Mouse (Mus musculus) retina, postnatal 1 day (tissue): ENCODE data around the gene Zfp334.
A peak's percentile ranks its signal among the peaks of the same experiment; 100 is the strongest.

ENCODE experiments used
- DNase-seq: peaks from one replicate; pipeline ENCODE4 v3.0.0-alpha.2; 2012

The Zfp334 gene

DNA sequence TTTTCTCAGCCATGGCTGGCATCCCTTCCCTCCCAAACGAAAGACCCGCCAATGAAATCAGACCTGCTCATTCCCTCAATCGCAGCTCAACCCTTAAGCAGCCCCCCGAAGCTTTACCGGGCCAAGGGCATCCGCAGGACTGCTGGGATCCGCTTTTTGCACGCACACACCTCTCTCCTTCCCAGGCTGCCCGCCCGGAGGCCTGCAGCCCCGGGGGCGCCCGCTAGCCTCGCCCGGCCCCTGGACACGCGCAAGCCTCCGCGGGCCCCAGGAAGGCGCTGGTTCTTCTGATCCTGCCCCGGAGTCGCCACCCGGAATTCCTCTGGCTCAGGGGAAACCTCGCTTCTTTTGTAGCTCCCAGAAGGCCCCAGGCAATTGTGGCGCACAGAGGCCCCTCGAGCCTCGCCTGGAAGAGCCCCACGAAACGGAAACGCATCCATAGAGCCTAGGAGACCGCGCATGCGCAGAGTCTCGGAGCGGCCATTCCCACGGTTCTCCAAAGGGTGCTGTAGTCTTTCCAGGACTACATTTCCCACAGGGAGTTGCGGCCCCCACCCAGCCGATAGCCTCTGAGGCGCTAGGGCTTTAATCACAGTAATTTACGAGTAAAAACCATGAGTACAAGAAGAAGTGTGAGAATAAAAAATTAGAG, at the start of gene Zfp334:
TSS of gene Zfp334 (minus strand) at position 416 of the 652 bp plus-strand sequence.
- DNase-seq = peak; percentile 97

DNA sequence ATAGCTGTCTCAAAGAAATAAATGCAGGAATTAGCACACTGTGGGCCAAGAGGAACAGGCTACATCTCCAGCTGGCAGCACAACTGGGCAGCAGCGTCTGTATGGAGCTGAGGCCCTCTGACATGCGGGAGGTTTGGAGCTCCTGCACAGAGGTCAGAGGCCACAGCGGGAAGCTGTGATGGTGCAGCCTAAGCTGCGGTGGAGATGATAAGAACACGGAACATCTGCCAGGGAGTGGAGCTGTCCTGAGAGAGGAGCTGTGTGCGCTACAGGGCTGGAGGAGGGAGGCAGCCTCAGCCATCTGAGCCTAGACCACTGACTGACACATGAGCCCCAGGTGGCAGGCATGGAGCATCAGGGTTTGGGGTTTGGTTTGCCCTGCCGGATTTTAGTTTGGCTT, 40.6 kb upstream of the Zfp334 start:
- DNase-seq = no peak

DNA sequence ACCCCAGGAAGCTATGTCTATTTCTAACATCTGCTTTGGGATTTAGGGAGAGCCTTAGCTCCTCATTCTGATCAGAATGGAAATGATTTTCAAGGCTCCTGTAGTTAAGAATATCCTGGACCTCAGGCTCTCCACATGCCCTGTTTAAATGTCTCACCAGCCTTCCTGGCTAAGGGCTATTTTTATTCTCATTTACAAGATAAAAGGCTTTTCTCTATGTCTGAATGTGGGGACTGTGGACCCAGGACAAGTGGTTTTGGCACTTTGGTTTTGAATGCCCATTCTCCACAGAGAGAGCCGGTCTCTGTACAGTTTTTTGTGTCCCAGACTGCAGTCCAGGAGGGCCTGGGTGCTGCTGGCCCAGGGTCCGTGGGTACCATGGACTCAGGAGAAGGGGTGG, 32.1 kb upstream of the Zfp334 start:
- no peak for DNase-seq

DNA sequence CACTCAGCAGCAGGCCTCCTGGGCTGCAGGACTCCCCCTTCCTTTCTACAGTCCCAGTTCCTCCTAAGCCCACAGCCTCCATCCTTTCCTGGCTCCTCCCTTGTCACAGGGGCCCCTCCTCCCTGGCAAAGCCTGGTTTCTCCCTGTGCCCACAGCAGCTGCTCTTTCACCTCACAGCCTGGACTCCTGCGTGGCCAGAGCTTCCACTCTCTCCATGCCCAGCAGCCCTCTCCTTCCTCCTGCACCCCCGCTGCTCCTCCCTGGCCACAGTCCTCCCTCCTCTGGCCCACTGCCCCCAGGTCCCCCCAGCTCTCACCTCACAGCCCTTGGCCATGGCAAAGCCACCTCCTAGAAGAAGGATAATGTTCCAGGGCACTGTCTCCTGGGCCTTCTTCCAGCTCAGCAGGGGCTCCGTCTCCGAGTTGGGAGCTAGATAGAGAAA, 31.6 kb upstream of the Zfp334 start:
- peak; percentile 30 for DNase-seq

DNA sequence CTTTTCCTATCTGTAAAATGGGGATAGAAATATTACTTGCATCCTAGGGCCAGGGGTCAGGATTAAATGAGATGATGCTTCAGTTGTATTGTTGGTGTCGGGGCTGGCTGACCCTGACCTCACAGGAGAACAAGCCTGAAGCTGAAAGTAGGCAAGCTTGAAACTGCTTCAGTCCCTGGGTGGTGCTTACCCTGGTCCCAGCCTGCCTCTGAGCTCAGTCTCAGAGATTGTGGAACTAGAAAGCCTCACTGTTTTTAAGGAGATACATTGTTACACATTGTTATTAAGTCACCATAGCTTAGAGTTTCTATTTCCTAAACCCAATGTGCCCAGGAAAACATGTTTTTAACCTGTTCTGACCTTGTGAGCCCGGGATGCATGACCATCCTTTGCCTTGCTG, 30.5 kb upstream of the Zfp334 start:
- DNase-seq = no peak

DNA sequence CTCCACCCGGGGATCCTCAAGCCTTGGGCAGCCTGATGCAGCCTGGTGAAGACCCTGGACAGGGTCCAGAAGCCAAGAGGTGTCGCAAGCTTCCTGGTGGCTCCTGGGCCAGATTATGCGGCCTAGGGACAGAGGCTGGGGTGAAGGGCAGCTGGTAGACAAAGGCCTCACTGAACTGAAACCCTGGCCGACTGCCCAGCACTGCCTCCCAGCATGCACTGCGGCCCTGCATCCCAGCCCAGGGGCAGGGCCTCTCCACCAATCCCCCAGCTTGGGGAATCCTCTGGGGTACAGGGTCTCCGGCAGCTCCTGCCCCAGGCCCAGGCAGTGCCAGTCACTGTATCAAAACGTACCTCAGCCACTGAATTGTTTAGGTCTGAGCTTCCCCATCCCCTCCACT, 29.2 kb upstream of the Zfp334 start:
- peak; percentile 88 for DNase-seq

DNA sequence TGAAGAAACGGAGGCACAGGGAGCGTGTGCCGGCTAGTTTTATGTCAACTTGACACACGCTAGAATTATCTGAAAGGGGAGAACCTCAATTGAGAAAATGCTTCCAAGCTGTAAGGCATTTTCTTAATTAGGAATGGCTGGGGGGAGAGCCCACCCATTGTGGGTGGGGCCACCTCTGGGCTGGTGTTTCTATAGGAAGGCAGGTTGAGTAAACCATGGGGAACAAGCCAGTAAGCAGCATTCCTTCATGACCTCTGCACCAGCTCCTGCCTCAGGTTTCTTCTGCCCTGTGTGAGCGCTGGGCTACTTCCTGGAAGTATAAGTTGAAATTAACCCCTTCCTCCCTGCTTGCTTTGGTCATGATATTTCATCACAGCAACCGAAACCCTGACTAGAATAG, 27.7 kb upstream of the Zfp334 start:
- DNase-seq = no peak

DNA sequence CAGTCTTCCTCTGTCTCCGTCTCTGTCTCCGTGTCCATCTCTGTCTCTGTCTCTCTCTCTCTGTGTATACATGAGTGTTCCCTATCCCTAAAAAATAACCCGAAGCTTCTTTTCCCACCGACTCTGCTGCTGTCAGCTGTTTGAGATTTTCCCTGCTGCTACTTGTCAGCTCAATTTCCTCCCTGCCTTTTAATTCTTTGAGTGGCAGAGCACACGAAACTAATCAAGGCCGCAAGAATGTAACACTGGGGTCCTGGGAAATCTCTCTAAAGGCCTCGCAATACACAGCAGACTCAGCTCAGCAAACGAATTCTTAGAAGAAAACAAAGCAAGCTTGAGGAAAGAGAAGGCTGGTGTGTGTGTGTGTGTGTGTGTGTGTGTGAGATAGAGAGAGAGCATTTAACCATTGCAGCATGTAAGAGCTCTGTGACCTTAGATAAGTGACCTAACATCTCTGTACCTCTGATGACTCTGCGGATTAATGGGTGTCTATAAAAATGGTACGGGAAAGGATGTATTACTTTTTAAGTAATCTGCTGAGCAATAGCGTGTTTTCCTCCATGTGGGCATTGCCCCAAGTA, 27.2 kb upstream of the Zfp334 start:
- DNase-seq = no peak

DNA sequence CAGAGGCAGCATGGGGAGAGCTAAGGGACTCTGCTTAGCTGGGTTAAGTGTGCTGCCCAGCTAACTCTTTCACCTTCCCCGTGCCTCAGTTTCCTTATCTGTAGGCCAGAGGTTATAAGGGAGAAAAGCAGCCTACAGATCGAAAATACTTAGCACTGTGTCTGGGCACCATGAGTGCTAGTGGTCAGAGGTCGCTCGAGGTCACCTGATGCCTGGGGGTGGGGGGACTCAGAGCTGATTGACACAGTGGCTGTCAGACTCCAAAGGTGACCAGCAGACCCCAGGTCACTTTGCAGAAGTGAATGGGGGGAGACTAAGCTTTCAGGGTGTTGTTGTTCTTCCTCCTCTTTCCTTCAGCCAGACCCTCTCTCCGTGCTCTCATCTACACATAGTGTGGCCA, 26.3 kb upstream of the Zfp334 start:
- DNase-seq = no peak

DNA sequence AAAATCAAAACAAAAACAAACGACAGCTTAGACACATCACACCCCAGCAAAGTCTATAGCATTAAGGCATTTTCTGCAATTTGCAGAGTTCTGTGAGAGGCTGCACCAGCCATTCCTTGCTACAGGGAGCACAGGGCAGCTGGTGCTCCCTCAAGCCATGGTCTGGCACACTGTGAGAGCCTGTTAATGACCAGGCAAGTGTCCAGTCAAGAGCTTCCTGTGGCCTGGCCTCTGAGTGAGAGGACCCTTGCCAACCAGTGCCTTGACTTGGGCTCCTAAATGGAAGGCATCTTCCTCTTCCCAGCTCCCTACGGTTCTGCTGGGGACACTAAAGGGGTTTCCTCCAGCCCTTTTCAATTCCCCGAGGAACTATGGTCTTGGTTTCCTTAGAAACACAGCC, 25.8 kb upstream of the Zfp334 start:
- no peak for DNase-seq

DNA sequence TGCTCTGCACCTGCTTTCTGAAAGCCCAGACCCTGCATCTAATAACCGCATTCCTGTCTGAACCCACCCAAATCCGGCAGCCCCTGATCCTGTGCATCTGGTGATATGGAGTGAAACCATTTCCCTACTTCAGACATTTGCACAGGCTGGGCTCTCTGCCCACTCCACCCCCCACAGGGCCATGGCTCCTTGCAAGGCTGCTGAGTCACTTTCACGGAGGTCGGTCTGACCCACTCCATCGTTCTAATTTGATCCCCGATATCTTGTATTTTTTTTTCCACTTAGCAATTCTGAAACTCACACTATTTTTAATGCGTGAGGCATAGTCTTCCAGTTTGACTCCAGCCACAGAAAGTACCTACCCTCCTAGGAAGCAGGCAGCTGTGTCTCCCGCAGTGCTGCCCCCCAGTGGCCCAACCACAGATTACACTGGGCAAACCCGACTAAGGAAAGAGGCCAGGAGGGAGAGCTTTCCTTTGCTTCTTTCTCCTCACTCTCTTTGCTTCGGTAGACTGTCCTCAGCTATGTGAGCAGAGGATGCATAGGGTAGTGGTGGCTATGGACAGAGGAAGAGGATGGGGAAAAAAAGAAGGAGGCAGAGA, 19.7 kb upstream of the Zfp334 start:
- peak; percentile 49 for DNase-seq

DNA sequence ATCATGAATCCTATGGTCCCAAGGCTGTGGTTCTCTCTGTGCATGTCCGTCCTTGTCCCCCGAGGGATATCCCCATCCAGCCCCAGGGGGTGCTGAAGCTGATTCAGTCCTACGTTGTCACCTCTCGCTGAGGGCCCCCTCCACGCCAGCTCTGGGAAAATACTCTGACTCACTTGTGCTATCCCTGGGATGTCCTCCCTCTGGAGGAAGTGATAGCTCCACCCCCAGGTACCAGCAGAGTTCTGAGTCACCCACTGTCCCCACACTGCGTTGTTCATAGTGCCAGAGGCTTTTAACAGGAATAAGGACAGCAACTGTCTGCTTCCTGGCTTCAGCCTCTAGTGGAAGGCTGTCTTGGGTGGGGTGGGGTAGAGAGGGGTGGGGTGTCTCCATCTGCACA, 17.3 kb upstream of the Zfp334 start:
- no peak for DNase-seq

DNA sequence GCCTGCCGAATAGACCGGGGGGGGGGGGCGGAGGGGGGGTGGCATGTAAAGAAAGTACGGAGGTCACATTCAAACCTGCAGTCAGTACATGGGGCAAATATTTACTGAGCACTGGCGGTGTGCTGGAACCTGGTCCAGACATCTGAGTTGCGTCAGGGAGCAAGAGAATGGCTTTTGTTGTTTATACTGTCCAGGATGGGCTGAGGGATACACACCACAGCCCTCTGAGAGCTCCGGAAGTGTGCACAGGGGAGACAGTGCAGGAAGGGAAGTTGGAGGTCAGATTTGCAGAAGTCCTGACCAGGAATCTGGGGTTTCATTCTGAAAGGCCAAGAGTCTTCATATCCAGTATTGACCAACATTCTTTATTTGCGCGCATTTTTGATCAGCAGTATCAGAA, 16.9 kb upstream of the Zfp334 start:
- DNase-seq = no peak

DNA sequence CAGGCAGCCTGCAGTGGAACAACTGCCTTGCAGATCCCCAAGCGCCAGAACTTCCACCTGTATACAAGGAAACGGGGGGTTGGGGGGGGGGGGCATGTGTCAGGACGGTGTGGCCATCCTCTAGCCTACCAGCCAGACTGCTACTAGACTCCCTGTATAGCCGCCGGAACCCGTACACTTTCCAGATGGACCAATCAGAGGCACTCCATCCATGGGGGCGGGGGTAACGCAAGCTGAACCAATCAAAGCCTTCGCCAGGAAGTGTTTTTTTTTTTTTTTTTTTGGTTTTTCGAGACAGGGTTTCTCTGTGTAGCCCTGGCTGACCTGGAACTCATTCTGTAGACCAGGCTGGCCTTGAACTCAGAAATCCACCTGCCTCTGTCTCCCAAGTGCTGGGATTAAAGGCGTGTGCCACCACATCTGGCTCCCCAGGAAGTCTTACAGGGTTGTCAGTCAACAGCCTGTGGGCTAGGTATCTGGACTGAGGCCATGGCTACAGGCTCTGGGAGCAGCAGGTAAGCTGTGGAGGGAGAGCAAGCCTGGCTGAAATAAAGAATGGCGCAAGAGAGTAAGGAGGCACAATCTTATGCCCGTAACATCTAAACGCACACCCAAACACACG, 10.2 kb upstream of the Zfp334 start:
- DNase-seq = no peak

DNA sequence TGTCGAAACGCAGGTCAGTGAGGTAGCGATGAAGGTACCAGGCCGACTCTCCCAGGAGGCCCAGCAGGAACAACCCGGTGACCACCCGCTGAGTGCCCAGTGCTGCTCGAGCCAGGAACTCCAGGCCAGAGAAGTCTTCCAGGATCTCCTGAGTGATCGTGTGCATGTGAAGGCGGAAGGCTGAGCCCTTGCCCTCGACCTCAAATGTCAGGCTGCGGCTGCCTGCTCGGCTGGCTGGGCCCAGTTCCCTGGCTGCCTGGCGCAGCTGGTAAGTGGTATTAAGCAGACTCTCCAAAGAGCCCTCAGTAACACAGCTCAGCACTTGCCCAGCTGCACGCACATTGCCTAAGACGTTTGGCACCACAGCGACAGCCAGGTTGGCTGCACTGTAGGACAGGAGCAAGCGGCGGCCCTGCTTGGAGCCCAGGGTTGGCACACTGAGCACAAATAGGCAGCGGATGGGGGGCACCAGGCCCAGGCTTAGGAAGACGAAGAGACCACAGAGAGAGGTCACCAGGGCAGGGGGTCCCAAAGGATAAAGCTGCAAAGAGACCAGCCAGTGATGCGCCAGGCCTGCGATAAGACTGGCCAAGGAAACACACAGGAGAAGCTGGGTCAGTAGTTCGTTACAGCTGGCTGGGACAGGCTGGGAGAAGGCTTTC, 9.6 kb upstream of the Zfp334 start:
- peak; percentile 33 for DNase-seq

DNA sequence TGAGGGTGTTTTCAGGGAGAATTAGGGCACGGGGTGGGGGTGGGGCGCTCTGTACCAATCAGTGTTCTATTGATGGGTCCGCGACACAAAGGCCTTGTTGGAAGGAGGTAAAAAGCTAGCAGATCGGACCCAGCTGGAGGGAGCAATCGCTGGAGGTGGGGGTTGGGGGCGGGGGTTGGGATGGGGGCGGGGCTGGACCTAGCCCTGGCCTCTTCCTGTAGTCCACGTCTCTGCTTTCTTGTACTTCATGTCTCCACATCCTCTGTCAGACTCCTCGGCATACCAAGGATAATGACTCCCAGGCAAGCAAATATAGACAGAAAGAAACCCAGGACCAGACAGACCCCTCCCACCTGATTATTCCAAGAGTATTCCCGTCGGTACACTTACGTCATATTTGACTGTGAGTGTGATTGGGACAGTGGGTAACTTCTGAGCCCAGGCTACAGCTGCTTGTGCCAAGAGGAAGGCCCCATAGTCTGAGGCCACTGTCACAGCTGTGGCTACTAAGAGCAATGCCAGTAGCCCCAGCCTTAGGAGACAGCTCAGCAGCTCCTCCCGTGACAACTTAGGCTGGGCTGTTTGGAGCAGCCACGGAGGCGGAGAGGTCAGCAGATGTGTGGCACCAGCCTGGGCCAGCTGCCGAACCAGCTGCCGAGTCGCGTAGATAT, 8.9 kb upstream of the Zfp334 start:
- DNase-seq = peak; percentile 65

DNA sequence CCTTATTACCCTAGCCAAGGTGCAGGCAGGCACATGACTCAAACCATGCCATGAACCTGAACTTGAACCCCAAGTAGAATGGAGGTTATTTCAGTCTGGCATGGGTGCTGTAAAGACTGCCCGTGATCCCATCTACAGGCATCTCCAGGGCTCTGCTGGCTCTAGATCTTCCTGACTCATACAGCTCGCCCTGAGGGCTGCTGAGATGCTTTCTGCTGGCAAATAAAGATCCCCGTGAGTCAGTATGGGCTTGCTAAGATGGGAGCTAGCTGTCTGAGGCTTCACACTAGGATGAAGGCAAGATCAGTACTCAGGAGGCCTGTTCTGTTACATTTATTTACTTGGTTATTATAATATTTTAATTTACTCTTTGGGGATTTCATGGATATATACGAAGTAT, 4.1 kb upstream of the Zfp334 start:
- DNase-seq = no peak

DNA sequence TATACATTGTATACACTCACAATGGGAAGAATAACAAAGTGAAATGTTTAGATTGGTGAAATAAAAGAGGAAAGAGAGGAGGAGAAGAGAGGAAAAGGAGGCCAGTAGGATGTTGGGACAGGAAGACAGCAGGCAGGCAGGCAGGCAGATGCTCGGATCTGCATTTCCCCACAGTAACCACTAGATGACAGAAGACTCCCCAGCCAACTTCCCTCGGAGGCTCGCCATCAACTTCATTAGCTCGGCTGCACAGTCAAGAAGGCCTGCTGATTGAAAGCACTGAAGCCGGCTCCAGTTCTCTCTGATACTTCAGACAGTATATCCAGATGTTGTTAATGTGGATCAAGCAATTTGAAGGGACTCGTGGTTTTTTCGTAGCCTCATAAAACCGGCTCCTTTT, 3.5 kb upstream of the Zfp334 start:
- peak; percentile 78 for DNase-seq

DNA sequence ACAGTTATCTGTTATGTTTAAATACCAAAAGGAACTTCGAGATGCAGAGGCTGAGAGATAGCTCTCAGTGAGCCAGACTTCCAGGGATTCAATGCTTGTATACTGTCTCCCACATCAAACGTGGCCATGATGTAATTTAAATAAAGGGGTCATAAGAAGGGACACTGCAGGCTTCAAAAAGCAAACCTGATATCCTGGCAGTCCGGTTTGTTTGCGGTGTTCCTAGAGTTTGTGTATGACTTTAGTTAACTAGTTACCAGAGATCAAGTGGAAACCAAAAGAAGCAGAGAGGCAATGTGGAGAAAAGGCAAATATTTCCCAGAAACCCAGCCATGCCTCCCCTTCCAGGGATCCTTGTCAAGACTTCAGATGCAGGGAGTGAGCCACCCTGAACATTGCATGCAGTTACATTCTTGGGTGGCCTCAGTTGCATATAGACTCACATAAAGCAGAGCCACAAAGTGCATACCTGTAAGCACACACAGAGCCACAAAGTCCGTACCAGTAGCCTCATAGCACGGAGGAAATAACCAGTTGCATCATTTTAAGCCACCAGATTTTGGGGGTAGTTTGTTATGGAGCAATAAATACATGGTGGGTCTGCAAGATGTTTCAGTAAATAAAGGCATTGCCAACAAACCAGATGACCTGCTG, 1.4 kb upstream of the Zfp334 start:
- DNase-seq = no peak

DNA sequence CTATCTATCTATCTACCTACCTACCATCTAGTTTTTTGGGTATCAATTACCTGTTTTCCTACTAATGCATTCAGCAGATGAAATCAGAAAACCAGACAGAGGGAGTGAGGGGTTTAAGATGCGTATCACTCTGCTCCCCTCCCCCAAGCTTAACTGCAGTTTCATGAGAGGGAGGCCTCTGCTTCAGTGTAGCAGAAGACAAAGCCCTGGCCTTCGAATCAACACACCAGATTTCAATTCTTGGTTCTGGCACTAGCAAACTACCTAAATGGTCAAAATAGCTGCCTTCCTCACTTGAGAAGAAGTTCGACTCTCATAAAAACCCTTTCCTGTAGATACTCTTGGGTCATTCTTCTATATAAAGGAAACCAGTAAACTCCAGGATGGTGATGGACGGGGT, 689 bp downstream of the Zfp334 start:
- DNase-seq = peak; percentile 34

DNA sequence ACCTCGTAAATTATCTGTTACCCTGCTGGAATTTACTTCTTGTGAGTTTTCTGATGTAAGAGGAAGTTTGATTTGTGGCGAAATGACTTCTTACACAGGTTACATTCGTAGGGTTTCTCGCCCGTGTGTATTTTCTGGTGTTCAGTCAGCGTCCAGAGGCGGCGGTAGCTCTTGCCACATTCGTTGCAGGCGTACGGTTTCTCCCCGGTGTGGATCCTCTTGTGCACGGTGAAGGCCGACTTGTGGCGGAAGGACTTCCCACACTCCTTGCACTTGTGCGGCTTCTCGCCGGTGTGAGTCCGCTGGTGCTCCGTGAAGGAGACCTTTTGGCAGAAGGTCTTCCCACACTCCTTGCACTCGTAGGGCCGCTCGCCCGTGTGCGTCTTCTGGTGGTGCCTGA, 8.0 kb downstream of the Zfp334 start:
- no peak for DNase-seq

DNA sequence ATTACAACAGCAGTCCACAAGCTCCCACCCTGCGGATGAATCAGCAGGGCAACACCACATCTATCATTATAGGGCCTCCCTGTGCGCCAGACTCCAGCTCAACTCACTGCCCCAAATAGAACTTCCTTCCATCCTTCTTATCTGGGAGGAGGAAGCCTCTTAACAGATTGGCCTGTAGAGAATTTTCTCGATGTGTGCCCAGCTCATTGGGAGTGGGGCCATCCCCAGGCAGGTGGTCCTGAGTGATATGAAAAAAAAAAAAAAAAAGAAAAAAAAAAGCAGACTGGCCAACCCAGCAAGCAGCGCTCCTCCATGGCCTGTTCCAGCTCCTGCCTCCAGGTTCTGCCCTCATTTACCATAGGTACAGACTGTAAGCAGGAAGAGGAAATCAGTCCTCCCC, 12.1 kb downstream of the Zfp334 start:
- DNase-seq = no peak

DNA sequence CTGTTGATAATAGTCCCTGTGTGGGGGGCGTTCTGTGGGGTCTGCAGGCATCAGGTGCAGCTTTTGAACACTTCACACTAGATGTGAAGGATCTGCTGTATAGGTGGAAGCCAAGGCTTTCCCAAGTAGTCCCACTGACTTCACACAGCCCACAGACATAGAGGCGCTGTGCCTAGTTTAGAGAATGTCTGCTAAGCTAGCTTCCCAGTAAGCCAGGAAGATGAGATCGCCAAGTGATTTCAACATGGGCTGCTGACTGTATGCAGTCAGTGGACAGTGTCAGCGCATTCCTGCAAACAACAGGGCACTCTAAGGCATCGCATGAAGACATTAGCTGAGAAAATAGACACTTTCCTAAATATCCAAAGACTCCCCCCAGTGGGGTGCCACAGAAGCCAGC, 12.6 kb downstream of the Zfp334 start:
- no peak for DNase-seq
